Mouse (Mus musculus) kidney, embryonic 16.5 days (tissue): ENCODE measurements at regions not wholly inside any gene's neighbourhood (a gene's known extent, or its start where the extent isn't known, plus 50 kb on each side); places are given as distances from the start of the nearest gene placed in this dataset.

Source experiments
- ATAC-seq: fragments of 200-750 bp; cut with Nextera tagmentation; 2 replicates; pipeline ENCODE4 v1.8.0; 2017; ENCODE audit warnings: moderate TSS enrichment; ENCODE audit not compliant: low FRiP score, low TSS enrichment
- H3K27ac ChIP-seq: fragments of 300-500 bp; sonication (generic); 2 replicates; pipeline ENCODE4 v1.5.1; 2014; ENCODE audit warnings: low read length
- H3K27me3 ChIP-seq: fragments of 300-500 bp; sonication (generic); 2 replicates; pipeline ENCODE4 v1.6.1; 2014; ENCODE audit warnings: low read length, control low read depth, mixed read lengths; ENCODE audit not compliant: insufficient read depth
- H3K36me3 ChIP-seq: fragments of 300-500 bp; sonication (generic); 2 replicates; pipeline ENCODE4 v1.6.1; 2014; ENCODE audit warnings: low read length, control low read depth, mixed read lengths; ENCODE audit not compliant: insufficient read depth
- H3K4me1 ChIP-seq: fragments of 300-500 bp; sonication (generic); 2 replicates; pipeline ENCODE4 v1.6.1; 2014; ENCODE audit warnings: low read length, control low read depth, mixed read lengths; ENCODE audit not compliant: insufficient read depth
- H3K4me2 ChIP-seq: fragments of 300-500 bp; sonication (generic); replicated peaks from 2 replicates; pipeline ENCODE4 v1.6.1; 2014; ENCODE audit warnings: low read depth, low read length
- H3K4me3 ChIP-seq: fragments of 300-500 bp; sonication (generic); 2 replicates; pipeline ENCODE4 v1.5.1; 2014; ENCODE audit warnings: mild to moderate bottlenecking, low read length
- H3K9ac ChIP-seq: fragments of 300-500 bp; sonication (generic); replicated peaks from 2 replicates; pipeline ENCODE4 v1.6.1; 2014; ENCODE audit warnings: low read length
- H3K9me3 ChIP-seq: fragments of 300-500 bp; sonication (generic); 2 replicates; pipeline ENCODE4 v1.6.1; 2016; ENCODE audit warnings: low read length, control low read depth
- WGBS: fragments of 180-500 bp; shearing (Covaris S2); extraction: QIAGEN DNeasy Blood & Tissue Kit; methylation state at CpG from one replicate; pipeline ENCODE4 v1.1.7; 2014; 5-methylcytosine and 5-hydroxymethylcytosine counted together

GRCm38 (mm10) chr14:101382838-101383237 lies 182.7 kb upstream of the Prr30 start:
- WGBS, result 26% methylated on average over 6 of the region's 6 CpGs
- ATAC-seq, result no peak

GRCm38 (mm10) chr14:101381943-101382342 lies 181.8 kb upstream of the Prr30 start:
- Histone ChIP-seq H3K27me3 (no peaks in the 10 kb centered on the region), H3K27ac (no peak overlapping the region), H3K4me1 (no peaks in the 10 kb centered on the region), H3K4me2 (no peak overlapping the region), H3K36me3 (no peaks in the 10 kb centered on the region), H3K4me3 (no peak overlapping the region), H3K9ac (no peak overlapping the region), H3K9me3 (no peaks in the 10 kb centered on the region)
- ATAC-seq, result no peak
- 78% methylated on average over 2 of the region's 2 CpGs for WGBS

More at GRCm38 (mm10) chr14:101382838-101383237, 182.7 kb upstream of the Prr30 start:
- Histone ChIP-seq H3K9me3 (no peaks in the 10 kb centered on the region), H3K36me3 (no peaks in the 10 kb centered on the region), H3K27ac (no peak overlapping the region), H3K4me3 (no peak overlapping the region), H3K9ac (no peak overlapping the region), H3K4me1 (no peaks in the 10 kb centered on the region), H3K27me3 (no peaks in the 10 kb centered on the region), H3K4me2 (no peak overlapping the region)

GRCm38 (mm10) chr14:101379663-101380006 lies 179.5 kb upstream of the Prr30 start:
- ATAC-seq, result peak; percentile 24; the same call in 1 of the 2 replicates
- Histone ChIP-seq H3K27me3 (no peaks in the 10 kb centered on the region), H3K27ac (no peak overlapping the region), H3K36me3 (no peaks in the 10 kb centered on the region), H3K9me3 (no peaks in the 10 kb centered on the region), H3K4me2 (peak overlapping the region; percentile 50), H3K4me3 (no peak overlapping the region), H3K9ac (no peak overlapping the region), H3K4me1 (no peaks in the 10 kb centered on the region)
- 52% methylated on average over 4 of the region's 4 CpGs for WGBS

GRCm38 (mm10) chr14:101378965-101379662 lies 179.0 kb upstream of the Prr30 start:
- peak overlapping the region; percentile 50 for H3K4me2 ChIP-seq
- H3K27ac ChIP-seq, result no peak overlapping the region
- no peaks in the 10 kb centered on the region for H3K4me1 ChIP-seq
- no peak overlapping the region for H3K9ac ChIP-seq
- peak overlapping the region; percentile 21 for H3K4me3 ChIP-seq
- 27% methylated on average over 21 of the region's 21 CpGs for WGBS
- no peaks in the 10 kb centered on the region for H3K36me3 ChIP-seq
- peak; percentile 85; the same call in 1 of the 2 replicates for ATAC-seq
- H3K9me3 ChIP-seq, result no peaks in the 10 kb centered on the region
- no peaks in the 10 kb centered on the region for H3K27me3 ChIP-seq

GRCm38 (mm10) chr14:101378545-101378944 lies 178.4 kb upstream of the Prr30 start:
- H3K27me3 ChIP-seq, result no peaks in the 10 kb centered on the region
- H3K4me2 ChIP-seq, result no peak overlapping the region
- 83% methylated on average over 8 of the region's 8 CpGs for WGBS

GRCm38 (mm10) chr14:101376690-101377089 lies 176.6 kb upstream of the Prr30 start:
- Histone ChIP-seq H3K27ac (no peak overlapping the region), H3K4me3 (no peak overlapping the region), H3K27me3 (no peaks in the 10 kb centered on the region), H3K9ac (no peak overlapping the region), H3K36me3 (no peaks in the 10 kb centered on the region), H3K4me2 (no peak overlapping the region), H3K9me3 (no peaks in the 10 kb centered on the region), H3K4me1 (no peaks in the 10 kb centered on the region)
- ATAC-seq, result no peak
- 77% methylated on average over 1 of the region's 1 CpGs for WGBS

More at GRCm38 (mm10) chr14:101378545-101378944, 178.4 kb upstream of the Prr30 start:
- Histone ChIP-seq H3K27ac (no peak overlapping the region), H3K4me1 (no peaks in the 10 kb centered on the region), H3K9ac (no peak overlapping the region), H3K9me3 (no peaks in the 10 kb centered on the region), H3K36me3 (no peaks in the 10 kb centered on the region), H3K4me3 (no peak overlapping the region)
- ATAC-seq, result no peak

- Histone ChIP-seq H3K36me3 (no peaks in the 10 kb centered on the region), H3K4me3 (no peak overlapping the region), H3K4me1 (no peaks in the 10 kb centered on the region), H3K27me3 (no peaks in the 10 kb centered on the region), H3K4me2 (no peak overlapping the region), H3K27ac (no peak overlapping the region), H3K9ac (no peak overlapping the region), H3K9me3 (no peaks in the 10 kb centered on the region)
- peak; percentile 62; the same call in 1 of the 2 replicates for ATAC-seq
- WGBS, result 35% methylated on average over 6 of the region's 6 CpGs
Observed at GRCm38 (mm10) chr14:101375833-101376232, 175.7 kb upstream of the Prr30 start.

- H3K9me3 ChIP-seq, result no peaks in the 10 kb centered on the region
- H3K27me3 ChIP-seq, result no peaks in the 10 kb centered on the region
- H3K4me2 ChIP-seq, result no peak overlapping the region
- H3K36me3 ChIP-seq, result no peaks in the 10 kb centered on the region
- WGBS, result 90% methylated on average over 4 of the region's 4 CpGs
- no peaks in the 10 kb centered on the region for H3K4me1 ChIP-seq
- no peak overlapping the region for H3K9ac ChIP-seq
- H3K27ac ChIP-seq, result no peak overlapping the region
- no peak for ATAC-seq
- no peak overlapping the region for H3K4me3 ChIP-seq
Observed at GRCm38 (mm10) chr14:101373864-101374263, 173.7 kb upstream of the Prr30 start.

GRCm38 (mm10) chr14:101359860-101360259 lies 159.7 kb upstream of the Prr30 start:
- Histone ChIP-seq H3K36me3 (no peaks in the 10 kb centered on the region), H3K9ac (no peak overlapping the region), H3K27ac (no peak overlapping the region), H3K27me3 (no peaks in the 10 kb centered on the region), H3K4me3 (no peak overlapping the region), H3K4me1 (no peaks in the 10 kb centered on the region), H3K4me2 (no peak overlapping the region), H3K9me3 (no peaks in the 10 kb centered on the region)
- 76% methylated on average over 2 of the region's 2 CpGs for WGBS
- ATAC-seq, result no peak

- 69% methylated on average over 3 of the region's 3 CpGs for WGBS
- no peaks in the 10 kb centered on the region for H3K9me3 ChIP-seq
- no peak overlapping the region for H3K4me2 ChIP-seq
- H3K27ac ChIP-seq, result no peak overlapping the region
- H3K36me3 ChIP-seq, result no peaks in the 10 kb centered on the region
- H3K4me3 ChIP-seq, result no peak overlapping the region
- no peak overlapping the region for H3K9ac ChIP-seq
- no peak for ATAC-seq
- peaks cover 5% of the 10 kb centered on the region for H3K4me1 ChIP-seq
- H3K27me3 ChIP-seq, result no peaks in the 10 kb centered on the region
Observed at GRCm38 (mm10) chr14:101353009-101353378, 152.9 kb upstream of the Prr30 start.
